Mouse (Mus musculus): Measurements from ENCODE around the gene Galnt10. TPM values are rescaled to one million over a fixed set of nuclear protein-coding genes. Genes with fewer than 3 reads are reported as not detected.

Gene Galnt10
- polyA plus RNA-seq, 1 experiment from 2014 or later: 18.4 TPM

GRCm38 (mm10) chr11:57658751-57659150 is 13.5 kb downstream of the Galnt10 start:
- TF ChIP-seq CTCF (IDR thresholded peaks at IDR 0.05; ENCODE audit: low read depth): no peak
- Histone ChIP-seq H3K9me3 (replicated peaks; ENCODE audit: low read length) (no peaks in the 10 kb centered on the region), H3K27ac (no peak overlapping the region), H3K4me2 (ENCODE audit: low read length) (no peak overlapping the region), H3K36me3 (ENCODE audit: insufficient read depth, low read length) (no peaks in the 10 kb centered on the region), H3K4me3 (replicated peaks; ENCODE audit: low read depth, low read length) (no peak overlapping the region), H3K27me3 (ENCODE audit: insufficient read depth, low read length) (no peaks in the 10 kb centered on the region), H3K9ac (ENCODE audit: low read depth, low read length) (no peak overlapping the region), H3K4me1 (replicated peaks; ENCODE audit: insufficient read depth, low read length) (peaks cover 19% of the 10 kb centered on the region; the same call in 1 of the 2 replicates)
- DNase-seq (ENCODE audit: low spot score) (no peak), ATAC-seq (replicated peaks; ENCODE audit: low FRiP score, low read depth) (no peak)
- 87% methylated on average over 6 of the region's 6 CpGs for WGBS

GRCm38 (mm10) chr11:57660156-57660555 is 14.9 kb downstream of the Galnt10 start:
- Histone ChIP-seq H3K4me2 (ENCODE audit: low read length) (no peak overlapping the region), H3K4me3 (replicated peaks; ENCODE audit: low read depth, low read length) (no peak overlapping the region), H3K27ac (no peak overlapping the region), H3K9me3 (replicated peaks; ENCODE audit: low read length) (no peaks in the 10 kb centered on the region), H3K27me3 (ENCODE audit: insufficient read depth, low read length) (no peaks in the 10 kb centered on the region), H3K4me1 (replicated peaks; ENCODE audit: insufficient read depth, low read length) (peaks cover 12% of the 10 kb centered on the region; the same call in 1 of the 2 replicates), H3K9ac (ENCODE audit: low read depth, low read length) (no peak overlapping the region), H3K36me3 (ENCODE audit: insufficient read depth, low read length) (no peaks in the 10 kb centered on the region)
- 97% methylated on average over 4 of the region's 4 CpGs for WGBS
- no peak for TF ChIP-seq CTCF (IDR thresholded peaks at IDR 0.05; ENCODE audit: low read depth)
- DNase-seq (ENCODE audit: low spot score): no peak
- ATAC-seq (replicated peaks; ENCODE audit: low FRiP score, low read depth): no peak

GRCm38 (mm10) chr11:57660814-57661213 is 15.6 kb downstream of the Galnt10 start:
- Histone ChIP-seq H3K4me1 (replicated peaks; ENCODE audit: insufficient read depth, low read length) (peaks cover 9% of the 10 kb centered on the region; the same call in 1 of the 2 replicates), H3K9me3 (replicated peaks; ENCODE audit: low read length) (no peaks in the 10 kb centered on the region), H3K4me3 (replicated peaks; ENCODE audit: low read depth, low read length) (no peak overlapping the region), H3K36me3 (ENCODE audit: insufficient read depth, low read length) (no peaks in the 10 kb centered on the region), H3K27ac (no peak overlapping the region), H3K27me3 (ENCODE audit: insufficient read depth, low read length) (no peaks in the 10 kb centered on the region), H3K4me2 (ENCODE audit: low read length) (no peak overlapping the region), H3K9ac (ENCODE audit: low read depth, low read length) (no peak overlapping the region)
- WGBS: 36% methylated on average over 5 of the region's 5 CpGs
- ATAC-seq (replicated peaks; ENCODE audit: low FRiP score, low read depth) (no peak), DNase-seq (ENCODE audit: low spot score) (no peak)
- no peak for TF ChIP-seq CTCF (IDR thresholded peaks at IDR 0.05; ENCODE audit: low read depth)

GRCm38 (mm10) chr11:57661492-57662229 is 16.4 kb downstream of the Galnt10 start:
- no peaks in the 10 kb centered on the region for H3K36me3 ChIP-seq (ENCODE audit: insufficient read depth, low read length)
- no peak for ATAC-seq (replicated peaks; ENCODE audit: low FRiP score, low read depth)
- H3K27ac ChIP-seq: no peak overlapping the region
- H3K9ac ChIP-seq (ENCODE audit: low read depth, low read length): no peak overlapping the region
- no peak overlapping the region for H3K4me3 ChIP-seq (replicated peaks; ENCODE audit: low read depth, low read length)
- no peak for TF ChIP-seq CTCF (IDR thresholded peaks at IDR 0.05; ENCODE audit: low read depth)
- no peak for DNase-seq (ENCODE audit: low spot score)
- H3K4me2 ChIP-seq (ENCODE audit: low read length): no peak overlapping the region
- H3K27me3 ChIP-seq (ENCODE audit: insufficient read depth, low read length): no peaks in the 10 kb centered on the region
- no peaks in the 10 kb centered on the region for H3K9me3 ChIP-seq (replicated peaks; ENCODE audit: low read length)
- WGBS: 92% methylated on average over 19 of the region's 19 CpGs
- H3K4me1 ChIP-seq (replicated peaks; ENCODE audit: insufficient read depth, low read length): peaks cover 2% of the 10 kb centered on the region; the same call in 1 of the 2 replicates

GRCm38 (mm10) chr11:57662231-57662630 is 17.0 kb downstream of the Galnt10 start:
- no peak for ATAC-seq (replicated peaks; ENCODE audit: low FRiP score, low read depth)
- 88% methylated on average over 4 of the region's 4 CpGs for WGBS
- TF ChIP-seq CTCF (IDR thresholded peaks at IDR 0.05; ENCODE audit: low read depth): no peak

GRCm38 (mm10) chr11:57663271-57663670 is 18.0 kb downstream of the Galnt10 start:
- H3K27me3 ChIP-seq (ENCODE audit: insufficient read depth, low read length): no peaks in the 10 kb centered on the region
- H3K36me3 ChIP-seq (ENCODE audit: insufficient read depth, low read length): no peaks in the 10 kb centered on the region
- TF ChIP-seq CTCF (IDR thresholded peaks at IDR 0.05; ENCODE audit: low read depth): no peak
- no peak overlapping the region for H3K9ac ChIP-seq (ENCODE audit: low read depth, low read length)
- H3K27ac ChIP-seq: no peak overlapping the region
- peaks cover 2% of the 10 kb centered on the region; the same call in 1 of the 2 replicates for H3K4me1 ChIP-seq (replicated peaks; ENCODE audit: insufficient read depth, low read length)
- no peak overlapping the region for H3K4me3 ChIP-seq (replicated peaks; ENCODE audit: low read depth, low read length)
- DNase-seq (ENCODE audit: low spot score): no peak
- 75% methylated on average over 12 of the region's 12 CpGs for WGBS
- H3K9me3 ChIP-seq (replicated peaks; ENCODE audit: low read length): no peaks in the 10 kb centered on the region
- ATAC-seq (replicated peaks; ENCODE audit: low FRiP score, low read depth): no peak
- no peak overlapping the region for H3K4me2 ChIP-seq (ENCODE audit: low read length)

More at GRCm38 (mm10) chr11:57662231-57662630, 17.0 kb downstream of the Galnt10 start:
- Histone ChIP-seq H3K4me1 (replicated peaks; ENCODE audit: insufficient read depth, low read length) (peaks cover 2% of the 10 kb centered on the region; the same call in 1 of the 2 replicates), H3K4me2 (ENCODE audit: low read length) (no peak overlapping the region), H3K27ac (no peak overlapping the region), H3K36me3 (ENCODE audit: insufficient read depth, low read length) (no peaks in the 10 kb centered on the region), H3K9ac (ENCODE audit: low read depth, low read length) (no peak overlapping the region), H3K9me3 (replicated peaks; ENCODE audit: low read length) (no peaks in the 10 kb centered on the region), H3K27me3 (ENCODE audit: insufficient read depth, low read length) (no peaks in the 10 kb centered on the region), H3K4me3 (replicated peaks; ENCODE audit: low read depth, low read length) (no peak overlapping the region)
- no peak for DNase-seq (ENCODE audit: low spot score)
